Mouse (Mus musculus) lung, postnatal 25 days (tissue): ENCODE measurements around the gene Mgat2.

ENCODE experiments used
- DNase-seq: peaks from one replicate; pipeline ENCODE4 v3.0.0; 2022; ENCODE audit warnings: low spot score

Mgat2 gene

GRCm38 (mm10) chr12:69213186-69213777, 29.3 kb downstream of the Mgat2 start:
- no peak for DNase-seq

- no peak for DNase-seq
These were observed 30.4 kb downstream of the Mgat2 start for GRCm38 (mm10) chr12:69214393-69214792.

GRCm38 (mm10) chr12:69215000-69215785, 31.2 kb downstream of the Mgat2 start:
- DNase-seq: peak; percentile 58

- no peak for DNase-seq
These were observed 32.6 kb downstream of the Mgat2 start for GRCm38 (mm10) chr12:69216587-69216986.

GRCm38 (mm10) chr12:69220613-69221277, 36.8 kb downstream of the Mgat2 start:
- DNase-seq: no peak

GRCm38 (mm10) chr12:69227776-69228466, 44.0 kb downstream of the Mgat2 start, which contains the start of gene Pole2:
Gene Pole2 (minus strand): TSS chr12:69228195.
- peak; percentile 86 for DNase-seq

- DNase-seq: peak; percentile 31
These were observed 45.3 kb downstream of the Mgat2 start for GRCm38 (mm10) chr12:69229251-69229650.

GRCm38 (mm10) chr12:69235782-69236181, 51.8 kb downstream of the Mgat2 start:
- DNase-seq: no peak
